Mouse (Mus musculus): ENCODE measurements at regions not wholly inside any gene's neighbourhood (a gene's known extent, or its start where the extent isn't known, plus 50 kb on each side); places are given as distances from the start of the nearest gene placed in this dataset.
A peak's percentile ranks its signal among the peaks of the same experiment; 100 is the strongest.
"Not testable (repeated sequence)": the region's sequence is repeated elsewhere in the genome, so short reads cannot be mapped to it uniquely, and the experiment has no call there.

DNA sequence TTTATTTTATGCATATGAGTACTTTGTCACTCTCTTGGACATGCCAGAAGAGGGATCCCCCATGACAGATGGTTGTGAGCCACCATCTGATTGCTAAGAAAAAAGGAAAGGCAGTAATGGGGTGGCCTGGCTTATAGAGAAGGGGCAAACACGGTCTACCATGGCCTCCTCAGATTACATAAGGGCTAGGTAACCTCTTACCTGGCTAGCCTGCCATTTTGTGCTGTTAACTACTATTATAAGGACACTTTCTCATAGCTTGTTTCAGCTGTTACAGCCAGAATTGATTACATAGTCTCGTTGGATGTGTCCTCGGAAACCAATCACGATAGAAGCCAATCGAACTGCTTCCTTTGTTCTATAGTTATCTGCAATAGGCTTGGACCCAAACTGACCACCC lies 60.9 kb upstream of the Gm14496 start:
- no peak for DNase-seq (ENCODE audit: low read depth)

DNA sequence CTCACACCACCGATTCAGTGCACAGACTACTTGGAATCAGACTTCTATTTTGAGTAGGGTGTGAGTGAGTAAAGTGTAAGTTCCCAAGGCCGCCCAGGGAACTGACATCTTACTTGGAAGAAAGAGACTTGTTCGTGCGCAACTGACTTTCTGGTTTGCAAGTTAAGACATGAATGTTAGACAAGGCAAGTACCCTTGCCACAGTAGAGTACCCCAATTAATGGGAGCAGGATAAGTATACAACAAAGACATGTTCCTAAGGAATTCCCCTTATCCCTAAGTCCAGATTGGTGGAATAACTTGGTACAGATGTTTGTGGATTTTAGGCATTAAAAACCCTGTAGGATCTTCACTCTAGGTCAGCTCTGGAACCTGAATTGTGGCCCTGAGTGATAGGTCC lies 60.4 kb upstream of the Gm14496 start:
- DNase-seq (ENCODE audit: low read depth): not testable (repeated sequence)

DNA sequence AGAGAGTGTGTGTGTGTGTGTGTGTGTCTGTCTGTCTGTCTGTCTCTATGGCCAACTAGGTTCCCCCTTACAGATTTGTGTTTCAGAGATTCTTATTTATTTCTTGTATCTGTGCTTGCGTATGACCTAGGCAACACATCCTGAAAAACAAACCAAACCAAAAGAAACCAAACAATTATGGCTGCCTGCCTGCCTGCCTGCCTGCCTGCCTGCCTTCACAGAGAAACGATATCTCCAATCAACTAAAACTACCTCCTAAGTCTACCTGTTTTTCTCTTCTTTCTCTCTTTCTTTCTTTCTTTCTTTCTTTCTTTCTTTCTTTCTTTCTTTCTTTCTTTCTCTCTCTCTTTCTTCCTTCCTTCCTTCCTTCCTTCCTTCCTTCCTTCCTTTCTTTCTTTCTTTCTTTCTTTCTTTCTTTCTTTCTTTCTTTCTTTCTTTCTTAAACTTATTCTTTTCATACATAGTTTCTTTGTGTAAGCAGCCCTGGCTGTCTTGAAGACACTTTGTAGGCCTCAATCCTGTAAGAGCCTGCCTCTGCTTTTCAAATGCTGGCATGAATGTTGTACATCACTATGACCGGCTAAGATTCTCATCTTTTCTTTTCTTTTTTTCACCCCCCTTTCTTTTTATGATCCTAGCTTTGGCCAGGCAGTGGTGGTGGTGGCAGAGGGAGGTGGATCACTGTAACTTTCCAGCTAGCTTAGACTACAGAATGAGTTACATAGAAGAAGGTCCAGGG lies 59.7 kb upstream of the Gm14496 start:
- peak; percentile 33 for DNase-seq (ENCODE audit: low read depth)

DNA sequence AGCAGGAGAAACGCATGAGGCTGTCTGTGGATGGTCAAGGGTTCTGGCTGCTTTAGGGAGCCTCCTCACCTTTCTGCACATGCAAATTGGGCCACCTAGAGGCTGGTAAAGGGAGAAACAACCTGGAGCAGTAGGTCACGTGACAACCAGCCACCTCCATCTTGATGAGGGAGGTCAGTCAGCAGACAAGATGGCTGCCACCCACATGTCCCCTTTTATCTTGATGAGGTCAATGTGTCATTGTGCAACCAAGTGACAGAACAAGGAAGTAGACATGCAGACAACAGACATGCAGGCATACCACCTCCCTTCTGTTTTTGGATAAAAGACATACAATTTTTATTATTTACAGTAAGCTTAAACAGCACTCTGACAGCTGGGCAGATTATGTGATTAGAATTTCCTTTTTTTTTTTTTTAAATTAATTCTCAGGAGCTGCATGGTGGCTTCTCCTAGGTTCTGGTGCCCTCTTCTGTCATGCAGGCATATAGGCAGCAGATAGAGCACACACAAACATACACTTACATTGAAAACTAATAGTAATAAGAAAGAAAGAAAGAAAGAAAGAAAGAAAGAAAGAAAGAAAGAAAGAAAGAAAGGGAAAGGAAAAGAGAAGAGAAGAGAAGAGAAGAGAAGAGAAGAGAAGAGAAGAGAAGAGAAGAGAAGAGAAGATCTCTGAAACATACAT lies 58.9 kb upstream of the Gm14496 start:
- DNase-seq (ENCODE audit: low read depth): peak; percentile 39
